Mouse (Mus musculus) forebrain, embryonic 13.5 days (tissue): ENCODE results near the gene Acsbg1. TPM values are rescaled to one million over a fixed set of nuclear protein-coding genes. Genes with fewer than 3 reads are reported as not detected.

ENCODE experiments used
- ATAC-seq: fragments of 200-750 bp; cut with Nextera tagmentation; 2 replicates; pipeline ENCODE4 v1.8.0; 2017
- H3K27ac ChIP-seq: fragments of 300-500 bp; sonication (generic); 2 replicates; pipeline ENCODE4 v1.5.1; 2015; ENCODE audit warnings: inconsistent platforms, mild to moderate bottlenecking, moderate library complexity
- H3K27me3 ChIP-seq: fragments of 300-500 bp; sonication (generic); 2 replicates; pipeline ENCODE4 v1.6.1; 2015; ENCODE audit warnings: mild to moderate bottlenecking, inconsistent platforms
- H3K36me3 ChIP-seq: fragments of 300-500 bp; sonication (generic); 2 replicates; pipeline ENCODE4 v1.6.1; 2015; ENCODE audit warnings: mild to moderate bottlenecking, inconsistent platforms; ENCODE audit not compliant: poor library complexity, severe bottlenecking
- H3K4me1 ChIP-seq: fragments of 300-500 bp; sonication (generic); 2 replicates; pipeline ENCODE4 v1.6.1; 2015; ENCODE audit warnings: inconsistent platforms
- H3K4me2 ChIP-seq: fragments of 300-500 bp; sonication (generic); 2 replicates; pipeline ENCODE4 v1.6.1; 2015; ENCODE audit warnings: inconsistent platforms, mild to moderate bottlenecking, moderate library complexity
- H3K4me3 ChIP-seq: fragments of 300-500 bp; sonication (generic); 2 replicates; pipeline ENCODE4 v1.5.1; 2015; ENCODE audit warnings: mild to moderate bottlenecking, inconsistent platforms
- H3K9ac ChIP-seq: fragments of 300-500 bp; sonication (generic); 2 replicates; pipeline ENCODE4 v1.6.1; 2015; ENCODE audit warnings: mild to moderate bottlenecking, inconsistent platforms
- H3K9me3 ChIP-seq: fragments of 300-500 bp; sonication (generic); replicated peaks from 2 replicates; pipeline ENCODE4 v1.6.1; 2016; ENCODE audit warnings: inconsistent platforms
- WGBS: fragments of 180-500 bp; shearing (Covaris S2); methylation state at CpG from one replicate; pipeline ENCODE4 v1.1.7; 2015; 5-methylcytosine and 5-hydroxymethylcytosine counted together
- polyA plus RNA-seq: library from polyadenylated mRNA; unstranded; fragments of >200 nt; fragmentation: Nextera tagmentation; extraction: Ambion mirVana; gene quantifications from 2 replicates; pipeline ENCODE4 v1.2.1, GENCODE M21; 2015

The Acsbg1 gene
- polyA plus RNA-seq: 14.7 and 16.1 TPM in 2 replicates

DNA sequence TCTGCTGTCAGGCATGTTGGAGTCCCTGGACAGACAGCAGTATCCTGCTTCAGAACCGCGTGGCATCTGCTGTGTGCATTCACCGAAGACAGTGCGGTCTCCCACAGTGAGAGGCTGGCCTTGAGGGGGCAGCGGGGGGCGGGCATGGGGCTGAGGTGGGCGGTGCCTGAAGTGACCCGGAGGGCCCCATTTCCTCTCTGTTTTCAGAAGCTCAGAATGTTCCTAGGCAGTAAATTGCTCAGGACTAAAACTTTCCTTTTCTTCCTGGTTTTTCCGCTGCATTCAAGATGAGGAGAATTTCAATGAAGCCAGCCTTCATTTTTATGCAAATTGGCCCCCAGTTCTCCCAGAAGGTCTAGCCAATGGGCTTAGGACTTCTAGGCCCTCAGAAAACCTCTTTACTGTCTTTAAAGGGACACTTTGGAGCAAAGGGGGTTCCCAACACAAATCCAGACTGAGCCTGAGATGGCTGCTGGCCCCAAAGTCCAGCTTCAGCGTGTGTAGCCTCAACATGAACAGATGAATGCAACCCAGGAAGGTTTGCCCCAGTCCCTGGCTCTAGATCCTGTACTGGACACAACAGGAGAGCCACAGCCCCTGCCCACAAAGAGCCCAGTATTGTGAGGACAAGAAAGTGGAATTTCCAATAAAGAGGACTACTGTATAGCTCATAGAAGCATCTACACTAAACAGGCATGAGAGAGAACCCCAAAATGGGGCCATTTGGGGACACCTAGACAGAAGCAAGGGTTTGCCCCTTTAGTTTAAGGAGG, at the start of gene Acsbg1:
TSS of gene Acsbg1 (minus strand) at position 266 of the 773 bp plus-strand sequence.
- peak within 1 kb of the TSS; percentile 1; the same call in 1 of the 2 replicates for H3K4me3 ChIP-seq
- WGBS: 3% methylated on average over 10 of the region's 10 CpGs
- peak within 1 kb of the TSS; percentile 77 for H3K27ac ChIP-seq
- H3K4me1 ChIP-seq: peaks cover 18% of the 10 kb centered on the region
- no peaks in the 10 kb centered on the region for H3K36me3 ChIP-seq
- H3K27me3 ChIP-seq: no peaks in the 10 kb centered on the region
- peak within 1 kb of the TSS; percentile 3; the same call in 1 of the 2 replicates for H3K9ac ChIP-seq
- no peaks in the 10 kb centered on the region; the same call in 1 of the 2 replicates for H3K9me3 ChIP-seq
- H3K4me2 ChIP-seq: peak within 1 kb of the TSS; percentile 46
- ATAC-seq: peak; percentile 82

DNA sequence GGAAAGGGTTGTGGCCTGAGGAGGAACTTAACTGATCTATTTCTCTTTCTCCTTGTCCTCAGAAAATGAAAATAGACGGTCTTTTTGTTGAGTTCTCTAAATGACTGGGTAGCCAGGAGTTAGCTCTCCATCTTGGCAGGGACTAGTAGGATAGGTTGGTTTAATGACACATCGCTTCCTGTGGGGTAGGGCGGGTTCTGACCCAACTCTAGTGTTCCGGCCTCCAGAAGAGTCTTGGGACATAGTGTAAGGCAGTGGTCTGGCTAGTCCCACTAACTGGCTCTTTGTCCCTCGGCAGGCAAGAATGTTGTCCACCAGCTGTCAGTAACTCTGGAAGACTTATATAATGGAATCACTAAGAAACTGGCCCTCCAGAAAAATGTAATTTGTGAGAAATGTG, 46.4 kb upstream of the Acsbg1 start:
- Histone ChIP-seq H3K9me3 (no peaks in the 10 kb centered on the region), H3K4me2 (no peak overlapping the region), H3K27ac (peak overlapping the region; percentile 22; the same call in 1 of the 2 replicates), H3K4me3 (no peak overlapping the region), H3K36me3 (peaks cover 26% of the 10 kb centered on the region), H3K27me3 (no peaks in the 10 kb centered on the region), H3K9ac (no peak overlapping the region), H3K4me1 (peaks cover 18% of the 10 kb centered on the region; the same call in 1 of the 2 replicates)
- ATAC-seq: no peak
- 89% methylated on average over 5 of the region's 5 CpGs for WGBS

DNA sequence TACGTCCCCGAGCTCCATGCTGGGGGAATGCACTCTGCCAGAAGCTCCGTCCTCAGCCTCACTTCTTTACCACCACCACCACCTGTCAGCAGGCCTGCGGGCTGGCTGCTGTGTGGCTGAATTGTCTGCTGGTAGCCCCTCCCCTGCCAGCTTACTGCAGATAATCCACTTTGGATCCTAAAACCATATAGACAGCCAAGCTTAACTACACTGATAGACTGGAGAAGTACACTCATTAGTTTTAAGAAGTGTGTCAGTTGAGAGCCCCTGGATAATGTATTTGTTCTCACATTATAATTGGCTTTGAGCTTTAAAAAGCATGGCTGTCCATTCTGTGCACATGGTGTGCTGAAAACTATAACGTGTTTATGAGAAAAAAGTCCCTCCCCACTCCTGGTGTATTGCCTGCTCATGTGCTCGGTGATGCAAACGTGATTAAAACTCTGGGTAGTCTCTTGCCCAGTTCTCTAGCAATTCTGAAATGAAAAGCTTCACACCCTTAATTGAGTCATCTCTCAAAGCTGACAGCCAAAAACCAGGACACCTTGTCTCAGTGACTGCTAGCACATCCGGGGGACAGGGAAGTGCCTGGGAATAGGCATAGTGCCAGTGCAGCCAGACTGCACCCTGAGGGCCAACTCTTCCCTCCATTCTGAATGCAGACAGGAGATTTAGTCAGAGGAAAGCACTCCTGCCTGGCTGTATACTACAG, 45.8 kb upstream of the Acsbg1 start:
- Histone ChIP-seq H3K36me3 (peaks cover 20% of the 10 kb centered on the region), H3K9ac (no peak overlapping the region), H3K27ac (peak overlapping the region; percentile 22; the same call in 1 of the 2 replicates), H3K4me3 (no peak overlapping the region), H3K9me3 (no peaks in the 10 kb centered on the region), H3K4me2 (no peak overlapping the region), H3K27me3 (no peaks in the 10 kb centered on the region), H3K4me1 (peaks cover 18% of the 10 kb centered on the region; the same call in 1 of the 2 replicates)
- peak; percentile 77 for ATAC-seq
- WGBS: 29% methylated on average over 8 of the region's 8 CpGs

DNA sequence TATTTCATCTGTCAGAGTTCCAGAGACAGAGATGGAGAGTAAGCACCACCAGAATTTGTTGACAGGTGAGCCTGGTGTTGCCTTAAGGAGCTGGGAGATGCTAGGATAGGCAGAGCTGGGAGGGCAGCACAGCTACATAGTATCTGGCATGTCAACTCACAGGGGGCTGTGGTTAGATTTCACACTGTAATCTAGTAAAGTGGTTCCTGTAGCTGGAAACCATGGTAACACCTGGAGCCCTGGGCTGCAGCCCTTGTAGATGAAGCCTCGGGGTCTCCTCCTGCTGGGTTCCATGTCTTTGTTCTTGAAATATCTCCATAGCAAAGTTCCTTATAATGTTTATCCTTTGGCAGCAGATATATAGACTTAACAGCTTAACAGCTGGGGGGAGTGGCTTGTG, 43.9 kb upstream of the Acsbg1 start:
- H3K9me3 ChIP-seq: no peaks in the 10 kb centered on the region

DNA sequence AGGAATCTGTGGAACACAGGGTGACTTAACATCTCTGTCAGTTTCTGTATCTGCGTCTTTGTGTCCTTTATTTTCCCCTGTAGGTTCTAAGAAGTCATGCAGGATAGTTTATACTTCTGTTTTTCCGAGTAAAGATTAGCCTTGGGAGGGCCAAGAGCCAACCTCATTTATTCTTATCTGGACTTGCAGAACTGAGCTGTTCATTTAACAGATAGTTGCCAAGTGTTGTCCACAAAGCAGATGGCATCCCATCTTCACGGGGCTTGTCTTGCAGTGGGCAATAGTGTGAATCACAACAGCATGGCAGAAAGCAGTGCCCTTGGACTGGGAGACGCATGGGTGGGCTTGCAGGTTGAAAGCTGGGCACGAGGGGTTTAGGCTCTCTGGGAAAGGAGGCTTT, 42.7 kb upstream of the Acsbg1 start:
- Histone ChIP-seq H3K27ac (no peak overlapping the region), H3K27me3 (peaks cover 23% of the 10 kb centered on the region), H3K9me3 (no peaks in the 10 kb centered on the region), H3K4me3 (no peak overlapping the region), H3K9ac (no peak overlapping the region), H3K4me1 (peaks cover 24% of the 10 kb centered on the region; the same call in 1 of the 2 replicates), H3K36me3 (no peaks in the 10 kb centered on the region), H3K4me2 (no peak overlapping the region)
- no peak for ATAC-seq
- WGBS: 84% methylated on average over 5 of the region's 5 CpGs

More for the DNA sequence above, 43.9 kb upstream of the Acsbg1 start:
- H3K9ac ChIP-seq: no peak overlapping the region
- WGBS: 65% methylated on average over 1 of the region's 1 CpGs
- peaks cover 6% of the 10 kb centered on the region; the same call in 1 of the 2 replicates for H3K36me3 ChIP-seq
- H3K4me2 ChIP-seq: no peak overlapping the region
- H3K4me1 ChIP-seq: peaks cover 18% of the 10 kb centered on the region; the same call in 1 of the 2 replicates
- no peak overlapping the region for H3K4me3 ChIP-seq
- no peak overlapping the region for H3K27ac ChIP-seq
- H3K27me3 ChIP-seq: peaks cover 14% of the 10 kb centered on the region
- no peak for ATAC-seq

DNA sequence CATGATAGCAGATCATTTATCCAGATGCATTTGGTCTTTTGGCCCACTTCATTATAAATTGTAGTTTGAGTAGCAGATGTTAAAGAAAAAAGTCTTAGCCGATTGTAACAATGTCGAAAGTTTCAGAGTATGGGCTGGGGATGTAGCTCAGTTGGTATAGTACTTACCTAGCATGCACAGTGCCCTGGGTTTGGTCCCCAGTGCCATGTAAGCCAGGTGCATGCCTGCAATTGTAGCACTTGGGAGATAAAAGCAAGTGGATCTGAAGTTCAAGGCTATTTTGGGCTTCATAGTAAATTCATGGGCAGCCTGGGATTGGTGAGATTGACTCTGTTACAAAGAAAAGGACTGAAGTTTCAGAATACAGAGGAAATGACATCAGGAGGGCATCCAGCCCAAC, 40.9 kb upstream of the Acsbg1 start:
- no peaks in the 10 kb centered on the region for H3K9me3 ChIP-seq
- ATAC-seq: no peak
- H3K9ac ChIP-seq: no peak overlapping the region
- WGBS: 83% methylated on average over 2 of the region's 2 CpGs
- no peaks in the 10 kb centered on the region for H3K36me3 ChIP-seq
- no peak overlapping the region for H3K4me2 ChIP-seq
- H3K4me3 ChIP-seq: no peak overlapping the region
- no peak overlapping the region for H3K27ac ChIP-seq
- H3K4me1 ChIP-seq: peaks cover 22% of the 10 kb centered on the region; the same call in 1 of the 2 replicates
- H3K27me3 ChIP-seq: peaks cover 37% of the 10 kb centered on the region

DNA sequence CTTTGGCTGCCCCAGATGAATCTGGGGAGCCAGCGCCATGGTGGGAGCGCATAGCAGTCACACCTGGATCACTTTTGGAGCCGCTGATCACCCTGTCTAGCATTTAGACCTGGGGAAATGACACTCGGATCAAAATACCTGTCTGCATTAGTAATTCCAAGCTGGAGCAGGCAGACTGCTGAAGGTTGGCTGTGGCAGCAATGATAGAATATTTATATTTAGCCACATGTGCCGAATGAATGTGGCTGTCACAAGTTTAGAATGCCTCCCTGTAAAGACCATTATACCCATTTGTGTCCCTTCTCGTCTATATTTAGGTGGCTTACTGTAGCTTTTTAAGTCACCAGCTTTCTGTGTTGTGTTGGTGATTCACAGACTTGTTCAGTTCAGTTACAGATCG, 39.1 kb upstream of the Acsbg1 start:
- WGBS: 80% methylated on average over 7 of the region's 7 CpGs
- Histone ChIP-seq H3K9ac (no peak overlapping the region), H3K36me3 (no peaks in the 10 kb centered on the region), H3K4me3 (no peak overlapping the region), H3K4me2 (no peak overlapping the region; the same call in 1 of the 2 replicates), H3K9me3 (no peaks in the 10 kb centered on the region), H3K4me1 (peaks cover 11% of the 10 kb centered on the region; the same call in 1 of the 2 replicates), H3K27ac (no peak overlapping the region), H3K27me3 (peaks cover 46% of the 10 kb centered on the region)
- ATAC-seq: no peak

DNA sequence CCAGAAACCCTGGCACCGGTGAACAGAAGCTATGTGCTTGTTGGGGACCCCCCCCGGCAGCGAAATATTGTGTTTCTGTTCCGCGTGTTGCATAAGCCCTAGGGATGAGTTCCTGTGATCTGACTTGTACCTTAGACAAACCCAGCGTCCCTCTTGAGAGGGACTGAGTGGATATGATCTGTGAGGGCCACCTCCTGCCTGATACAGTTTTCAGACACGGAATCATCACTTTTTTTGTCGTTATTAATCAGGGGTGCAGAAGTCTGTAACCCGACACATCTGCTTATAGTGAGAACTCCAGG, 38.5 kb upstream of the Acsbg1 start:
- H3K27ac ChIP-seq: no peak overlapping the region
- H3K4me1 ChIP-seq: peaks cover 11% of the 10 kb centered on the region; the same call in 1 of the 2 replicates
- 32% methylated on average over 9 of the region's 9 CpGs for WGBS
- H3K9me3 ChIP-seq: no peaks in the 10 kb centered on the region
- no peak for ATAC-seq
- no peaks in the 10 kb centered on the region for H3K36me3 ChIP-seq
- peak overlapping the region; percentile 67 for H3K4me3 ChIP-seq
- H3K4me2 ChIP-seq: peak overlapping the region; percentile 85
- H3K27me3 ChIP-seq: peaks cover 46% of the 10 kb centered on the region
- H3K9ac ChIP-seq: peak overlapping the region; percentile 75

DNA sequence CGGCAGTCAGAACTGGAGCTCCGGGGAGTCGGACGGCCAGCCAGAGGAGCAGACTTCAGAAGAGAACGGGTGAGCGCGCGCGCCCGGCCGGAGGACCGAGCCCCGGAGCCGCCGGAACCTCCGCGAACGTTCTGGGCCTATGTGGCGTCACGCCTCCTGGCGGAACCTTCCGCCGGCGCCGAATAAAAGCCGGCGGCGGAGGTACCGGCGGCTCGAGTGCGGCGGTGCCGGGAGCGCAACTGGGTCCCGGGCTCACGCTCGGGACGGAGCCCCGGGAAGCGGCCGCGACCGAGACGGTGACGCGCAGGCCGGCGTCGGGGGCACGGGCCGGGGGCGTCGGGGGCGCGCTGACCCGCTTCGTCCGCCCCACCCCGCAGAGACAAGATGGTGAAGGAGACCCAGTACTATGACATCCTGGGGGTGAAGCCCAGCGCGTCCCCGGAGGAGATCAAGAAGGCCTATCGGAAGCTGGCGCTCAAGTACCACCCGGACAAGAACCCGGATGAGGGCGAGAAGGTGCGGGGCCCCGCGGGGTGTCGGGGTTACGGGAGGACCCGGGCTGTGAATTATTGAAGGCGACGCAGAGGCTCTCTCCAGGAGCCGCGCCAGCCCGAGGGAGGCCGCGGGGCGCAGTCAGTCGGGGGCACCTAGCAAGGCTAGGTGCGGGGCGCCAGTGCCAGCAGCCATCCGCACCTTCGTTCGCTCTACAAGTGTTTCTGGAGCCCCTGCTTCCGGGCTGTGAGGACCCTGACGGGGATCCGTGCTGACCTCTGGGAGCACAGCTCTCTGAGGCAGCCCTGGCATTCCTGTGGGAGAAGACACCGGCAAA, 37.9 kb upstream of the Acsbg1 start:
- Histone ChIP-seq H3K9ac (peak overlapping the region; percentile 75), H3K27ac (no peak overlapping the region), H3K4me2 (peak overlapping the region; percentile 85), H3K4me1 (peaks cover 11% of the 10 kb centered on the region; the same call in 1 of the 2 replicates), H3K4me3 (peak overlapping the region; percentile 67), H3K9me3 (no peaks in the 10 kb centered on the region), H3K36me3 (no peaks in the 10 kb centered on the region), H3K27me3 (peaks cover 46% of the 10 kb centered on the region)
- ATAC-seq: peak; percentile 80
- WGBS: under 1% methylated on average over 88 of the region's 92 CpGs

DNA sequence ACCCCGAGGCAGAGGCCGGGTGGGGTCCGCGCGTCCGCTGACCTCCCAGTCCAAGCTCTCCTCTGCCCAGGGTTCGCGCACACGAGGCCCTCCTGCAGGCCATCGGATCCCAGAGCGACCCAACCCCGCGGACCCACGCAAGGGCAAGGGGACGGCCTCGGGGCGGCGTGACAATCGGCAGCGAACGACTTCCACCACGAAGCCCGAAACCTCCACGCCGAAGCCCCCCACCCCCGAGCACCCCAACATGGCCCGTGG, 37.3 kb upstream of the Acsbg1 start:
- H3K27me3 ChIP-seq: peaks cover 46% of the 10 kb centered on the region
- peak; percentile 69 for ATAC-seq

DNA sequence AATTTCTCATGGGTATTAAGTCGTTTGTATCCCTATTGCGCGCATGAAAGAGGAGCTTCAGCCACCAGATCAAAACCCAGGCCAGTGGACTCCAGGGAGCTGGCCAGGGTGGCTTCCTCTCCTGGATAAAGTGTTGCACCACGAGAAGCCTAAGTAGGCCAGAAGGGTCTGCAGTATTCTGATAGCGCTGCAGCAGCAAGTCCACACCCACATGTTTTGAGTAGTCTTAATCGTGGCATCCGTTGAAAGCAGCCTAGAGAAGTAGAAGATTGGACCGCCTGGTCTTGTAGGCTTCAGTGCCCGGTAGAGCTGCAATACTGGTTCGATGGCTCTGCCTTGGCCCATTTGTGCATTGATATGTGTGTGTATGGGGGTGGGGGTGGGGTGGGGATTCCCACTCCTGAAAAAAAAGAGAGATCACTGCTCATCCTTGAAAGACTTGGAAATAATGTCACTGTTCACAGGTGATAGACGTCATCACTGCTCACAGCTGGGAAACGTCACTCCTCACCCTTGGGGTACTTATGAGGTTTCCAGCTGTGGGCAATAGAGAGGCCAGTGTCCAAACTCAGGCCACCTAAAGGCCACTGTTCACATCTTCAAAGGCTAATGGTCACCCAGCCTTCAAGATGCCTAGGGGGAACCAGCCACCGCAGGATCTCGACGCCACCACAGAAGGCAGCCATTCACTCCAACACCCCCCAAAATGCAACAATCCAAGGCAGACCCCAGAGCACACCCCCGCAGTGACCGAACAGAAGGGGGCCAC, 36.8 kb upstream of the Acsbg1 start, which contains the start of gene Dnaja4:
TSS of gene Dnaja4 (plus strand) at position 556 of the 769 bp plus-strand sequence.
- Histone ChIP-seq H3K27ac (no peak within 1 kb of the TSS), H3K4me3 (peak within 1 kb of the TSS; percentile 67), H3K4me1 (peaks cover 11% of the 10 kb centered on the region; the same call in 1 of the 2 replicates), H3K9me3 (no peaks in the 10 kb centered on the region), H3K36me3 (no peaks in the 10 kb centered on the region), H3K27me3 (peaks cover 46% of the 10 kb centered on the region), H3K4me2 (peak within 1 kb of the TSS; percentile 85), H3K9ac (peak within 1 kb of the TSS; percentile 75)
- ATAC-seq: peak; percentile 14
- 69% methylated on average over 17 of the region's 17 CpGs for WGBS

More for the DNA sequence above, 37.3 kb upstream of the Acsbg1 start:
- WGBS: 11% methylated on average over 27 of the region's 27 CpGs
- Histone ChIP-seq H3K36me3 (no peaks in the 10 kb centered on the region), H3K9me3 (no peaks in the 10 kb centered on the region), H3K4me1 (peaks cover 11% of the 10 kb centered on the region; the same call in 1 of the 2 replicates), H3K4me3 (peak overlapping the region; percentile 67), H3K27ac (no peak overlapping the region), H3K9ac (peak overlapping the region; percentile 75), H3K4me2 (peak overlapping the region; percentile 85)
